Mouse (Mus musculus) liver, embryonic 16.5 days (tissue): ENCODE data around the gene Eid2b. TPM values are rescaled to one million over a fixed set of nuclear protein-coding genes. Genes with fewer than 3 reads are reported as not detected.

Source experiments
- polyA plus RNA-seq: library from polyadenylated mRNA; unstranded; fragments of >200 nt; fragmentation: Nextera tagmentation; extraction: Ambion mirVana; gene quantifications from 2 replicates; pipeline ENCODE4 v1.2.1, GENCODE M21; 2015

Eid2b gene
- polyA plus RNA-seq, 1 experiment from 2014 or later: 1.3 TPM

Other genes with a start within 250 kb of the Eid2b start
- gene Psmc4, start 227.6 kb upstream of the Eid2b start, polyA plus RNA-seq: 114 and 117 TPM in 2 replicates
- gene Fcgbp, start 206.5 kb upstream of the Eid2b start, polyA plus RNA-seq: 2.5 TPM in 1 of 2 replicates, not detected in the other
- not detected in 2 replicates for gene 9530053A07Rik, start 148.3 kb upstream of the Eid2b start, polyA plus RNA-seq
- gene Fbl, start 108.0 kb upstream of the Eid2b start, polyA plus RNA-seq: 39.3 and 39.7 TPM in 2 replicates
- gene Dyrk1b, start 98.3 kb upstream of the Eid2b start, polyA plus RNA-seq: 2.1 and 2.7 TPM in 2 replicates
- gene Eid2, start 9.9 kb upstream of the Eid2b start, polyA plus RNA-seq: 0.15 and 0.29 TPM in 2 replicates
- not detected in 2 replicates for gene Selenov, start 13.4 kb downstream of the Eid2b start, polyA plus RNA-seq
- gene Dll3, start 24.5 kb downstream of the Eid2b start, polyA plus RNA-seq: not detected in 2 replicates
- gene Timm50, start 34.3 kb downstream of the Eid2b start, polyA plus RNA-seq: 66.1 and 67.9 TPM in 2 replicates
- gene Supt5, start 61.0 kb downstream of the Eid2b start, polyA plus RNA-seq: 31.3 and 34.0 TPM in 2 replicates
- gene Rps16, start 72.9 kb downstream of the Eid2b start, polyA plus RNA-seq: 531 and 598 TPM in 2 replicates
- gene Plekhg2, start 94.9 kb downstream of the Eid2b start, polyA plus RNA-seq: 4.8 and 6.3 TPM in 2 replicates
- gene Zfp36, start 102.5 kb downstream of the Eid2b start, polyA plus RNA-seq: 7.9 and 10.8 TPM in 2 replicates
- gene Med29, start 115.0 kb downstream of the Eid2b start, polyA plus RNA-seq: 20.5 and 21.6 TPM in 2 replicates
- gene Paf1, start 115.2 kb downstream of the Eid2b start, polyA plus RNA-seq: 24.7 and 25.8 TPM in 2 replicates
- 35.6 and 38.6 TPM in 2 replicates for gene Gmfg, start 159.7 kb downstream of the Eid2b start, polyA plus RNA-seq
- 0.12 and 0.15 TPM in 2 replicates for gene Lrfn1, start 174.2 kb downstream of the Eid2b start, polyA plus RNA-seq
- gene Ifnl2, start 232.7 kb downstream of the Eid2b start, polyA plus RNA-seq: not detected in 2 replicates
- gene Ifnl3, start 245.1 kb downstream of the Eid2b start, polyA plus RNA-seq: not detected in 2 replicates